Mouse (Mus musculus): ENCODE data around the gene Olfr118. TPM values are rescaled to one million over a fixed set of nuclear protein-coding genes. Genes with fewer than 3 reads are reported as not detected.
"Not testable (repeated sequence)": the region's sequence is repeated elsewhere in the genome, so short reads cannot be mapped to it uniquely, and the experiment has no call there.

Gene Olfr118
- polyA plus RNA-seq (2015; fragmentation: Nextera tagmentation; extraction: Ambion mirVana): not detected in 2 replicates

GRCm38 (mm10) chr17:37666688-37667087 lies at the start of gene Olfr118:
Gene Olfr118 (plus strand): TSS chr17:37666988.
- H3K27ac ChIP-seq: no peak within 1 kb of the TSS
- WGBS: 54% methylated on average over 2 of the region's 2 CpGs
- H3K4me2 ChIP-seq: no peak within 1 kb of the TSS
- no peaks in the 10 kb centered on the region for H3K27me3 ChIP-seq (replicated peaks)
- no peak within 1 kb of the TSS for H3K4me3 ChIP-seq (replicated peaks)
- ATAC-seq (ENCODE audit: insufficient read depth, low FRiP score, low read depth): no peak
- no peak within 1 kb of the TSS for H3K9ac ChIP-seq
- no peaks in the 10 kb centered on the region for H3K36me3 ChIP-seq
- no peaks in the 10 kb centered on the region for H3K9me3 ChIP-seq
- no peaks in the 10 kb centered on the region for H3K4me1 ChIP-seq

GRCm38 (mm10) chr17:37627009-37627408 lies 39.8 kb upstream of the Olfr118 start, which contains the start of the genes Olfr115 and Olfr116:
Gene Olfr115 (minus strand): TSS chr17:37627109.
Gene Olfr116 (minus strand): TSS chr17:37627199.
- no peak for ATAC-seq (ENCODE audit: insufficient read depth, low FRiP score, low read depth)
- Histone ChIP-seq H3K4me3 (replicated peaks) (no peak within 1 kb of the TSS), H3K9me3 (no peaks in the 10 kb centered on the region), H3K27ac (no peak within 1 kb of the TSS), H3K36me3 (no peaks in the 10 kb centered on the region), H3K4me2 (no peak within 1 kb of the TSS), H3K27me3 (replicated peaks) (no peaks in the 10 kb centered on the region), H3K9ac (no peak within 1 kb of the TSS), H3K4me1 (no peaks in the 10 kb centered on the region)
- 75% methylated on average over 2 of the region's 2 CpGs for WGBS

GRCm38 (mm10) chr17:37663682-37664081 lies 3.1 kb upstream of the Olfr118 start, which contains the start of gene Olfr117:
Gene Olfr117 (minus strand): TSS chr17:37663782.
- H3K4me1 ChIP-seq: no peaks in the 10 kb centered on the region
- WGBS: 64% methylated on average over 1 of the region's 1 CpGs
- no peaks in the 10 kb centered on the region for H3K9me3 ChIP-seq
- no peaks in the 10 kb centered on the region for H3K27me3 ChIP-seq (replicated peaks)
- H3K4me3 ChIP-seq (replicated peaks): no peak within 1 kb of the TSS
- ATAC-seq (ENCODE audit: insufficient read depth, low FRiP score, low read depth): no peak
- H3K36me3 ChIP-seq: no peaks in the 10 kb centered on the region
- no peak within 1 kb of the TSS for H3K27ac ChIP-seq
- H3K9ac ChIP-seq: no peak within 1 kb of the TSS
- no peak within 1 kb of the TSS for H3K4me2 ChIP-seq

GRCm38 (mm10) chr17:37696264-37696663 lies 29.5 kb downstream of the Olfr118 start, which contains the start of gene Olfr119:
Gene Olfr119 (plus strand): TSS chr17:37696564.
- H3K27ac ChIP-seq; ATAC-seq (ENCODE audit: insufficient read depth, low FRiP score, low read depth); H3K9me3 ChIP-seq; H3K4me1 ChIP-seq; H3K27me3 ChIP-seq (replicated peaks); H3K9ac ChIP-seq; H3K36me3 ChIP-seq; H3K4me2 ChIP-seq; H3K4me3 ChIP-seq (replicated peaks): not testable (repeated sequence)
- 74% methylated on average over 1 of the region's 1 CpGs for WGBS

- H3K27me3 ChIP-seq (replicated peaks): no peaks in the 10 kb centered on the region
- 69% methylated on average over 1 of the region's 1 CpGs for WGBS
- H3K36me3 ChIP-seq: no peaks in the 10 kb centered on the region
- H3K4me1 ChIP-seq: no peaks in the 10 kb centered on the region
- no peak within 1 kb of the TSS for H3K4me3 ChIP-seq (replicated peaks)
- H3K9ac ChIP-seq: no peak within 1 kb of the TSS
- no peak within 1 kb of the TSS for H3K27ac ChIP-seq
- no peak within 1 kb of the TSS for H3K4me2 ChIP-seq
- ATAC-seq (ENCODE audit: insufficient read depth, low FRiP score, low read depth): no peak
- H3K9me3 ChIP-seq: no peaks in the 10 kb centered on the region
Observed at GRCm38 (mm10) chr17:37721508-37721907, 54.7 kb downstream of the Olfr118 start, which contains the start of gene Olfr120. Gene Olfr120 (plus strand): TSS chr17:37721808.

Other genes with a start within 250 kb of the Olfr118 start
- gene Olfr108, start 221.5 kb upstream of the Olfr118 start, polyA plus RNA-seq (2015; fragmentation: Nextera tagmentation; extraction: Ambion mirVana): not detected in 2 replicates
- not detected in 2 replicates for gene Olfr109, start 208.1 kb upstream of the Olfr118 start, polyA plus RNA-seq (2015; fragmentation: Nextera tagmentation; extraction: Ambion mirVana)
- not detected in 2 replicates for gene H2-M2, start 183.4 kb upstream of the Olfr118 start, polyA plus RNA-seq (2015; fragmentation: Nextera tagmentation; extraction: Ambion mirVana)
- not detected in 2 replicates for gene Olfr110, start 174.5 kb upstream of the Olfr118 start, polyA plus RNA-seq (2015; fragmentation: Nextera tagmentation; extraction: Ambion mirVana)
- gene Olfr111, start 159.0 kb upstream of the Olfr118 start, polyA plus RNA-seq (2015; fragmentation: Nextera tagmentation; extraction: Ambion mirVana): not detected in 2 replicates
- gene Olfr112, start 97.5 kb upstream of the Olfr118 start, polyA plus RNA-seq (2015; fragmentation: Nextera tagmentation; extraction: Ambion mirVana): not detected in 2 replicates
- not detected in 2 replicates for gene Olfr113, start 89.3 kb upstream of the Olfr118 start, polyA plus RNA-seq (2015; fragmentation: Nextera tagmentation; extraction: Ambion mirVana)
- gene Olfr114, start 74.2 kb upstream of the Olfr118 start, polyA plus RNA-seq (2015; fragmentation: Nextera tagmentation; extraction: Ambion mirVana): not detected in 2 replicates
- not detected in 2 replicates for gene Olfr115, start 39.9 kb upstream of the Olfr118 start, polyA plus RNA-seq (2015; fragmentation: Nextera tagmentation; extraction: Ambion mirVana)
- not detected in 2 replicates for gene Olfr116, start 39.8 kb upstream of the Olfr118 start, polyA plus RNA-seq (2015; fragmentation: Nextera tagmentation; extraction: Ambion mirVana)
- not detected in 2 replicates for gene Olfr117, start 3.2 kb upstream of the Olfr118 start, polyA plus RNA-seq (2015; fragmentation: Nextera tagmentation; extraction: Ambion mirVana)
- not detected in 2 replicates for gene Olfr119, start 29.6 kb downstream of the Olfr118 start, polyA plus RNA-seq (2015; fragmentation: Nextera tagmentation; extraction: Ambion mirVana)
- gene Olfr120, start 54.8 kb downstream of the Olfr118 start, polyA plus RNA-seq (2015; fragmentation: Nextera tagmentation; extraction: Ambion mirVana): not detected in 2 replicates
- gene Olfr121, start 81.9 kb downstream of the Olfr118 start, polyA plus RNA-seq (2015; fragmentation: Nextera tagmentation; extraction: Ambion mirVana): not detected in 2 replicates
- gene Olfr122, start 101.6 kb downstream of the Olfr118 start, polyA plus RNA-seq (2015; fragmentation: Nextera tagmentation; extraction: Ambion mirVana): not detected in 2 replicates
- gene Olfr123, start 126.5 kb downstream of the Olfr118 start, polyA plus RNA-seq (2015; fragmentation: Nextera tagmentation; extraction: Ambion mirVana): not detected in 2 replicates
- not detected in 2 replicates for gene Olfr124, start 132.9 kb downstream of the Olfr118 start, polyA plus RNA-seq (2015; fragmentation: Nextera tagmentation; extraction: Ambion mirVana)
- not detected in 2 replicates for gene Olfr125, start 166.0 kb downstream of the Olfr118 start, polyA plus RNA-seq (2015; fragmentation: Nextera tagmentation; extraction: Ambion mirVana)
- not detected in 2 replicates for gene Olfr126, start 180.5 kb downstream of the Olfr118 start, polyA plus RNA-seq (2015; fragmentation: Nextera tagmentation; extraction: Ambion mirVana)
- gene Olfr127, start 233.4 kb downstream of the Olfr118 start, polyA plus RNA-seq (2015; fragmentation: Nextera tagmentation; extraction: Ambion mirVana): not detected in 2 replicates

Data from stomach, embryonic 15.5 days (tissue).